Mouse (Mus musculus) naive thymus-derived CD4-positive, alpha-beta T cell, adult 2 months (primary cell): Measurements from ENCODE around the gene Dlx6.
A peak's percentile ranks its signal among the peaks of the same experiment; 100 is the strongest.

ENCODE experiments used
- DNase-seq: peaks from one replicate; pipeline ENCODE4 v3.0.0-alpha.2; 2011; ENCODE audit warnings: low read depth

Dlx6 gene

DNA sequence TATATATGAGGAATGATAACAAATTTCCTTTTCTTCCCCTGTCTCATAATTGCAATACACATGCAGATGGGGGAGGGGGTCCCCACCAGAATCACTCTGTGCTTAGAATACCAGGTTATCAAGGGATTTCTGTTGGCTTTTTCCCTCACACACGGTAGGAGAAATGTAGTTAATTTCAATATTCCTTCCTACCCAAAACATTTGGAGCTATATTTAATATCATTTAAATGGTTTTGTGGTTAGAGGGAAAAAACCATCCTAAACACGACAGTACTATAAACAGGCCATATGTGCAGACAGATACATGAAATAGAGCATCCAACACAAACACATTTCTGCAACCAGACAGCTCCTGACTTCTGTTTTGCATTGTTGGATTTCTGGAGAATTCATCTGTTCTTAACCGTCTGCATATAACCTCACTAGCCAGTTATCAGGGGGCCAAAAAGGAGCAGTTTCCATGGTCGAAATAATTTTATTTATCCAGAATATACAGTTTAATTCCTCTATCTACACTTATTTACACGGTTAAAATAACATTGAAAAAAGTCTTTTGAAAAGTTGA is 14.3 kb downstream of the Dlx6 start:
- DNase-seq: no peak

DNA sequence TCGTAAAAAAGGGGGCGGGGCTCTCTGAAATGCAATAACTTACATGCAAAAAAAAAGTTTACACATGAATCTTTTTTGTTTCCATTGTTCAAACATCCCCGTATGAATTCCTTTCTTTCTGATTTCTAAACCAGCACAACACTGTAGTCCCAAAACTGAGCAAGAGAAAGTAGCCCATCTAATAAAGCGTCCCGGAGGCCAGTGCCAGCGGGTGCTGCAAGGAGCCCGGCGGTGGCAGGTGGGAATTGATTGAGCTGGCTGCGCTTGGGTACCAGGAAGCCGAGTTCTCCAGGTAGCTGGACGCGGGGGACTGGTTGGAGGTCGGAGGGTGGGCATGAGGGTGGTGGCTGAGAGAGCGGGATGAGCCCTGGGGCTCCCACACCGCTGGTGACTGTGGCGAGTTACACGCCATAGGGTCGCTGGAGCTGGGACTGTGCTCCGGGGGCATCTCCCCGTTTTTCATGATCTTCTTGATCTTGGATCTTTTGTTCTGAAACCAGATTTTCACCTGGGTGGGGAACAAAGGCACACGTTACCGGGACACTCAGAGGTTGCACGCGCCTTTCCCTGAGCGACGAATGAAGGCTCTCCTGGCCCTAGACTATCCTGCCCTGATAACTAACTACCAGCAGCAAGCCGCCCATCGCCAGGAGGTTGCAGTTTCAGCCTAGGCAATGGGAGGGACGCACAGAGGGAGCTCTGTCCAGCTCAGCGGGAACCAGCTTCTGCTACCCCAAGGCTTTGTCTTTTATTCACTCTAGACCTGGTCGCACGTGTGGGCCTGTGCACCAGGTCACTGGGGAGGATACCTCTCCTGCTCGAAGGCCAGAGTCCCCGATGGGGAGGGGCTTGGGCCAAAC is 15.1 kb downstream of the Dlx6 start:
- no peak for DNase-seq

DNA sequence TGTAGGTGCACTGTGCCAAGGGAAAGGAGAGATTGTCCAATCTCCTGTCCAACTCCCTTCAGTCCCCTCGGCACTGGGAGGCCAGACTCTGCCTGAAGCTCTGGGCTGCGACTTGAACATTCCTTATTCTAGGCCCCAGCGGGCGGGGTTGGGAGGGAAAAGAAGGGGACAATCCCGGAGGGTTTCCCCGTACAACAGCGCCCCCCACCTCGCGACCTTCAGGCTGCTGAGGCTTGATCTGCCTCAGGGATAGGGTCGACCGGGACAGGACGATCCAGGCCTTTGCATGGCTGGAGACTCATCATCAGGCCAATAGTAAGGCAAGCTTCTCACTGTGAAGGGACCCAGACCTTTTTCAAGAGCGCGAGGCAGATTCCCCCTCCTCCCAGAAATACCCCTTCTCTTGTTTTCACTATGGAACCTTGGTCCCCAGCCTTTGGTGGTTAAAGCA is 15.7 kb downstream of the Dlx6 start:
- no peak for DNase-seq

DNA sequence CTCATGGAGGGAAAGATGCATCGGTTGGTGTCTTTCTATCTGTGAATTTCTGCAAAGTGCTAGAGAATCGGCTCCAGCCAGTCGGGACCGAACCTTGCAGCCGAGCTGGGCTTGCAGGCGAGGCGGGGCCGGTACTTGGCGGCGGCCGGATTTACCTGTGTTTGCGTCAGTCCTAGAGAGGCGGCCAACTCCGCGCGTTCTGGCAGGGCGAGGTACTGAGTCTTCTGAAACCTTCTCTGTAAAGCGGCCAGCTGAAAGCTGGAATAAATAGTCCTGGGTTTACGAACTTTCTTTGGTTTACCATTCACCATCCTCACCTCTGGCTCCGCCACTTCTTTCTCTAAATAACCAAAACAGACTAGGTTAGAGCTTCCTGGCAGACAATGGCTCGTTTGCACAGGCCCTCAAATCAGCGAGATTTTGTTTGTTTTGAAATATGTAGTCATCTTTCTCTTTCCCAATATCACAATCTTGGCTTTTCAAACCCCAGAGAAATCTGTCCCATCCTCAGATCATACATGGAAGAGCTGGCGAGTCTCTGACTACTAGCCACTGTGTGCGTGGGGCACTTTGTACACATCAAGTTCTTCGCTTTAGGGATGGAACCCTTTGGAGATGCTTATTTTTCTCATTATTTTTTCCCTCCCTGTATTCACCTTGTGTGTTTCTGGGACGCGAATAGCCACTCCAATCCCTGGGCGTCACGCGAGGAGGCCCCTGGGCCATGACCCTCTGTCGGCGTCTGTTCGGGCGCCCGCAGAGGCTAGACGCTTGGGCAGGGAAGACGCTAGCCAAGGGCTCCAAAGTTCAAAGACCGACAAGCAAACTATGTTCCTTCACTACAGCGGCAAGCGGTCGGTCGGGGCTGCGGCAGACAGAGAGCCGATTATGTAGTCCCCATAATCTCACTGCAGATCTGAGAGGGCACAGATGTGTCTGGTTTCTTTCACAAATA is 16.5 kb downstream of the Dlx6 start:
- no peak for DNase-seq

DNA sequence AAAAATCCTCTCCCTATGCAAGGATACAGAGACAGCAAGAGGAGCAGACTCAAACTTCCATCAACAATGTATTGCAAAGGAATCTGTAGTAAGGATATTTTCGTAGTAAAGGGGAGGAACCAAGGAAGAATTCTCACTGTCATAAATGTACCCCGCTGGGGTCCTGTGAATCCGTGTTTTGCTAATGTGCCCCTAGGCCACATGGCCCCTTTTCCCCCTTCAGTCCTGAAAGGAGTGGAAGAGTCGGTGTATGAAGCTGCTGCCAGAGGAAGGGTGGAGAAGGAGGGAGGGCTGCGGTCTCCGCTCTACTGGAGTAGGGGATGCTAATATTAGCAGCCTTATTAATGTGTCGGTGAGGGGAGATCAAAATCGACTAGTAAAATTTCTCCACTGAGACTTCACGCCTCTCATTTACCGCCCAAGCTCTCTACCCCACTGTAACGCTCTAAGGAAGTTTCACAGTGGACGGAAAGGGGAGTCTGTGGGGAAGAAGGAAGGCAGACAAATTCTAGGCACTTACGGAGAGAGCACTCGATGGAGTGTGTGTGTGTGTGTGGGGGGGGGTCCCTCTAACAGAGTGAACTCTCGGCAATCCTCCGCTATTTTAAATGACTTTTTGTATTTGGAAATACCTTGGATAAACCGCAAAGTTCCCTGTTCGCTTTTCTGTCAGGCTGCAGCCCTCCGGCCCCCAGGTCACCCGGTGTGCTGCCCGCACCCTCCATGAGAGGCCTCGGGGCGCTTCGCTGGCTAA is 17.4 kb downstream of the Dlx6 start:
- DNase-seq: no peak

DNA sequence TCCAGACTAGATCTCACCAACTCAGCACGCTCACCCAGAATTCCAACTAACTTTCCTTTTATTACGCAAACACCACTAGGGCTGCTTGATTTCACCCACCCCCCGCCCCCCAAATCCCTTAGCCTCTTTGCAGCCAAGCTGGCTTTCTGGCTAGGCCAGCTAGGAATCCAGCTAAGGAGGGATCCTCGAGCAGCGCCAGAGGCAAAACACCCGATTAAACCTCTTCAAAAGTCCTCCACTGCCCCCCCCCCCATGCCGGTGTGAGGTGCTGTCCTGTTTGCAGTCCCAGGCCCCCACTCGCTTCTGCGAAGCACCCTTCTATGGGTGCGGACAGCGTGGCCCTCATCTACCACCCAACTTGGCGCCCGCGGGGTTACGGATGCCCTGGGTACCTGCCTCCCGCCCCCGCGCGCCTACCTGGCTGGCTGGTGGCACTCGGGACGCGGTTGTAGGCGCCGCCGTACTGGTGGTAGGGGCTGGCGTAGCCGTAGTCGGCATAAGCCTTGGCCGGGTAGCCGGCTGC is 18.0 kb downstream of the Dlx6 start:
- no peak for DNase-seq

DNA sequence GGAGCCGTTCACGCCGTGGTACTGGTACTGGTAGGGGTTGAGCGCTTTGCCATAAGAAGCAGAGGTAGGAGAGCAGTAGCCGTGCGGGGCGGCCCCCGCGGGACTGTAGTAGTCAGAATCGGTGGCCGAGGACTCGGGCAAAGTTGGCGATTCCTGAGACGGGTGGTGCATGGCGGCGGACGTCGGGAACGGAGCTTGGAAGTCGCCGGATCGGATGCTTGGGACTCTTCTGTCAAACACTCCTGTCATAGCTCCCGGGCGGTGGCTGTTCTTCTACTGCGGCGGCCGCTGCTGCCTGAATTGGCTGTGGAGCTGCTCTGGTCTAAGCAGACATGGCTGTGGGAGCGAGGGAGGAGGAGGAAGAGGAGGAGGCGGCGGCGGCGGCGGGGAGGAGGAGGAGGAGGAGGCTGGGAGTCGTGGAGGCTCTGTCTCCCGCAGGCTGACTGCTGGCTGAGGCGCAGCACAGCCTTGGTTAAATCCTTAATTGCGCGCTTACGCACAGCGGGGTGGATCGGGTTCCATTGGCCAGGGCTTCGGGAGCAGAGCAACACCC is 18.6 kb downstream of the Dlx6 start, which contains the start of gene Dlx5:
Gene Dlx5 (minus strand): TSS at position 448 of the 553 bp plus-strand sequence.
- no peak for DNase-seq

DNA sequence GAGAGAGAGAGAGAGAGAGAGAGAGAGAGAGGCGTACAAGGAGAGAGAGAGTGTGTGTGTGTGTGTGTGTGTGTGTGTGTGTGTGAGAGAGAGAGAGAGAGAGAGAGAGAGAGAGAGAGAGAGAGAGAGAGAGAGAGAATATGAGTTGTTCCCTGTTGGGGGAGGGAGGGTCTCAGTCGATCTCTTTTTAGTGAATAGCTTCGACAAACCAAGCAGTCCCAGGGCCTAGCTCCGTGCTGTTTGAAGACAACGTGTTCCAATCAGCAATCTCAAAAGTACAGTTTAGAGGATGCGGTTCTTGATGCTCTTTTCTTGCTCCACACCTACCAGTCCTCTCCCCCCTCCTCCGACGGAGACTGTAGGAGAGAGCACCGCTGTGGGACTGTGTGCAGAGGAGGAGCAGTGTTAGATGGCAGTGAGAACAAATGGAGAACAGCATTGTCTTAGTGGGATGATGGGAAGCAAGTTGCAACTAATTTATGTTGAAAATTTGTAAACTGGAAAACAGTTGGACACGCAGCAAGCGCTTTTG is 19.2 kb downstream of the Dlx6 start:
- no peak for DNase-seq

DNA sequence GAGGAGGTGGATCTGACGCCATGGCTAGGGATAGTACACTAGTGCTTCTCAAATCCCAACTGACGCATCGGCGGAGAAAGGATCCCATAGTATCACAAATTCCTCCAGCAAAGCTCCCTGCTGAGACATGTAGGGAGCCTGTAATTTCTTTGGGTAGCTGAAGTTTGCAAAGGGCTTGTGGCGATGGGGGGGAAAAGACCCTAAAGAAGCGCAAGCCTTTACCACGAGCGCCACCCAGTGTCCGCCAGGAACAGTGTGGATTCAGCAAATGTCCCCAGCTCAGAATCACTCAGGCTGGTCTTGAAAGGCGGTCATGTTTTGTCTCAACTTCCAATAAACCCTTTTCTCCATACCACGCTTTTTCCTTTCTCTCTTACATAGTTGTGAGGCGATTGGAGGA is 21.8 kb downstream of the Dlx6 start:
- no peak for DNase-seq

DNA sequence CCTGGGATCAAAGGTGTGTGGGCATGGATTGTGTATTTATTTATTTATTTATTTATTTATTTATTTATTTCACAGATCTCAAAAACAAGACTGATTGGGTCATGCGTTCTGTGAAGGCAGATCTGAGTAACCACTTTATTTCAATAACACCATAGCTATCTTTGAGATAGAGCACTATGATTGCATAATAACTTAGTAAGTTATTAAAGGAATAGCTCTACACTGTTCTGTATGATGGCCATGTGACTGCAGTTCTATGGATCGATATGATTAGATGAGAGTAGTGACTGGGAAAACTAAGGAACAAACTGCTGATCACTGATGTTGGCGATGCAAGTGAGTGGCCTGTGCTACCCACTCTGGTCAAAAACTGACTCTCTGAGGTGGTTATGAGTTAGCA is 23.1 kb downstream of the Dlx6 start:
- no peak for DNase-seq

DNA sequence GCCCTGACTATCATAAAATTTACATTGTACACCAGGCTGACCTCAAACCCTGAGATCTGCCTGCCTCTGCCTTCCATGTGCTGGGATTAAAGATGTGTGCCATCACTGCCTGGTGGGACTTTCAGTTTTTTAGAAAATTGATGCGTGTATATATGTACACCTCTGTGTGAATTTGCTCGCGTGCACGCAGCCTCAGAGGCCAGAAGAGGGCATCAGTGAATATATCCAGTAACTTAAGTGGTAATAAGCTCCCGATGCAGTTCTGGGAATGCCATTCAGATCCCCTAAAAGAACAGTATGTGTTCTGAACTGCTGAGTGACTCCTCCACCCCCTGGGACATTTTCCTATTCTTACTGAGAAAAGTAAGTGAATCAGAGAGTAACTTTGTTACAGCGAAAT is 26.9 kb downstream of the Dlx6 start:
- DNase-seq: no peak

DNA sequence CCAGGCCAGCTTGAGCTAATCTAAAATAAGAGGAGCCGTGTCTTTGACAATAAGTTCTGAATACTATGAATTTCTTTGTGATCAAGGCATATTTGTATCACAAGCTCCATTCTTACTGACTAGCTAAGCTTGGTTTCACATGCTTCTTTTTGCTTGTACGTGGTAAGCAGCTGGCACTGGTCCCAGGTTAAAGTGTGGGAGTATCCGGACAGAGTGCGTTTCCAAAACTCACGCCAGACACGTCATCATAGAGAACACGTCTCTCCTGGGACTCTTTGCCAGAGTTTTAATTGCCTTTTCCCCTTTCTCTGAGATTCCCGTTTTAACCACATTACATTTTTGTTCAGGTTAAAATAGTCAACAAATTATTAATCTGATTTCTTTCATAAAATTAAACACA is 46.5 kb downstream of the Dlx6 start:
- no peak for DNase-seq

DNA sequence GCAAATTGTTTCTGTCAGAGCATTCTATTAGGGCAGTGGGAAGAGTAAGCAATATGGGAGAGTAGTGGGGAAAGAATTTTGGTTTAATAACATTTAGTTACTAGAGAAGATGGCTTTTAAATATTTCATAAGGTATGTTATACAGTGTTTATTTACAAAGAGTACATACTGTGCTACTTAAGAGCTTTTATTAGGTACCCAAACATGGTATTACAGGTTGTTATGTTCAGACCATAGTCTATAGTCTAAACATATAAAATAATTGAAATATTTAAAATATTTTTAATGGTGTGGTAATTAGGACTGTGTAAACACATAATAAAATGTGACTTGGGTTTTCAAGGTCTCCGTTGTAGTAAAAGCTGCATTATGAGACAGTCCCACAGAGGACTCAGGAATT is 51.2 kb downstream of the Dlx6 start:
- DNase-seq: no peak

DNA sequence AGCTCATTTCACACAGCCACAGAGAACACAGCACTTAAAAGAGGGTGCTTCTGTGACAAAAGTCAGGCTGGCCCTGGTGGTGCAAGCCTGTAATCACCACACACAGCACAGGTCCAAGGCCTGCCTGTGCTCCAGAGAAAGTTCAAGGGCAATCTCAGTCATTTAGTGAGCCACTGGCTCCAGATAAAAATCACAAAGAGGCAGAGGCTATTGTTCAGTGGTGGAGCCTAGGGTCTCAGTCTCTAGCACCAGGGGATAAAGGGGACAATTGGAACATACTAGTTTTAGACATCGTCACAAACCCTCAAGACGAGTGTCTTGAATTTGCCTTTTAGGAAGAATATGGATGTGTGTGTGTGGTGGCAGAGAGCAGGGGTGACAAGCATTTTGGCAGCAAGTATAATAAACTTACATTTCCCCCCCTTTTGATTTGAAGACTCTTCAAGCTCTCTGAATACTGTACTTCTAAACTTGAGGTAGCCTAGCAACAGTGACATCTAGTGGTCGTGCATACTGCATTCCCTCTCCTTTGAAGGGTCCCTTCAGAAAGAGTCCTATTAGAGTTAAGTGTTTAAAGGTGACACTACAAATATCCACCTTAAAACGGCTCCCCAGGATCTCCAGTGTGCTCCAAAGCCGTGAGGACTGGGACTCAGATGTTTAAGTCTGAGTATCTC is 51.9 kb downstream of the Dlx6 start:
- DNase-seq: peak; percentile 17

DNA sequence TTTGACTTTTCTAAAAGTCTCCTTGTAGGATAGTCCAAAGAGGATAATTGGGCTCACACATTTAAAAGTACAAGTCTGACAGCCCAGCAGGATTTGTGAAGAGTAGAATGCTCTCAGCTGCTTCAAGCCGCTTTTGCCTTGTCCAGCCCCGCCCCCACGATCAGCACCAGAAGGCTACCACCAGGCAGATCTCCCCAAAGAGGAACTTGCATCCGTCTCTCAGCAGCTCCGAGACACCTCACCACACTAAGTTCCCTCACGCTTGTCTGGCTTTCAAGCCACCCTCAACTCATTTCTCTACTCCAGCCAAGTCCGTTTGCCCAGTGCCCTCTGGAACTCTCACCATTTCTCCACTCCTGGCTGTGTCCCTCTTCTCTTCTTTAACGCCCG is 52.4 kb downstream of the Dlx6 start:
- DNase-seq: no peak

DNA sequence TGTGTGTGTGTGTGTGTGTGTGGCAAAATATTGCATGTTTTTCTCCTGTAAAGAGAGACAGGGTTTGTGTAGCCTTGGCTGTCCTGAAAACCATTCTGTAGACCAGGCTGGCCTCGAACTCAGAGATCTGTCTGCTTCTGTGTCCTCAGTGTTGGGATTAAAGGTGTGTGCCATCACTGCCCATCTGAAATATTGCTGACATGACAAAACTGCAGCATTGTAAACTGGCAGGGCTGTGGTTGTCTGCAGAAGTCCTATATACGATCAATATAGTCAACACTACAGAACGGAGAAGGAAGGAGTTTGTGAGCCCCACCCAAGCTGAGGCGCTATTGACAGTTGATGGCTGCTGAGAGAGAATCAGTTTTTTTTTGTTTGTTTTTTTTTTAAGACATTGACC is 54.2 kb downstream of the Dlx6 start:
- DNase-seq: no peak
